Mouse (Mus musculus): ENCODE measurements at regions not wholly inside any gene's neighbourhood (a gene's known extent, or its start where the extent isn't known, plus 50 kb on each side); places are given as distances from the start of the nearest gene placed in this dataset.

DNA sequence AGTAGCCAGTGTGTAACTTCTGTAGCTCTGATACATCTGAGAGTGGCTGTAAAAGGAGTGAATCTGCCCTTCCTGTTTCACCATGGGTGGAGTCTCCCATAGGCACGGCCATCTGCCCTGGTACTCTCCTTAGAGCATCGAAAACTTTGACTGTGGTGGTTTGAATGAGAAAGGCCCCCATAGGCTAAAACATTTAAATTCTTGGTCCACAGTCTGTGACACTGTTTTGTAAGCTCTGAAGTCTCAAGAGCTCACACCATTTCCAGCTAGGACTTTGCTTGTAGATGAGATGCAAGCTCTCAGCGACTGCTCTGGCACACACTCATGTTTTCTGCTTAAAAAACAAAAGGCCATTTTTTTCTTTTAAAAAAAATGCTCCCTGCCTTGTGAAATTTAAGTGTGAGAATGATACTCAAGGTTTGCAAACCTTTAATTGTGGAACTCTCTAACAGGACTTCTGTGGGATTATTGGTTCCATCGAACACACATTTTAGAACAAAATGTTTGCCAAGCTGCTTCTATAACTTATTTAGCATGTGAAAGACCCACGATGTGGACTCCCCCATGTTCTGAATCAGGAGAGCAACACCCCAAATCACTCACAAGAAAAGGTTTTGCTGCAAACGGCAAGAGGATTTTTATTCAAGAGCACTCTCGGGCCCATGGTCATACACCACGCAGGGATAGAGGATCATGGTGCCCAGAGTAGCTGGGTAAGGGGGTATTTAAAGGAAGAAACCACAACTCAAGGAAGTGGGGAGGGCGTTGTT, 65.7 kb upstream of the Klf12 start:
- DNase-seq, result no peak

DNA sequence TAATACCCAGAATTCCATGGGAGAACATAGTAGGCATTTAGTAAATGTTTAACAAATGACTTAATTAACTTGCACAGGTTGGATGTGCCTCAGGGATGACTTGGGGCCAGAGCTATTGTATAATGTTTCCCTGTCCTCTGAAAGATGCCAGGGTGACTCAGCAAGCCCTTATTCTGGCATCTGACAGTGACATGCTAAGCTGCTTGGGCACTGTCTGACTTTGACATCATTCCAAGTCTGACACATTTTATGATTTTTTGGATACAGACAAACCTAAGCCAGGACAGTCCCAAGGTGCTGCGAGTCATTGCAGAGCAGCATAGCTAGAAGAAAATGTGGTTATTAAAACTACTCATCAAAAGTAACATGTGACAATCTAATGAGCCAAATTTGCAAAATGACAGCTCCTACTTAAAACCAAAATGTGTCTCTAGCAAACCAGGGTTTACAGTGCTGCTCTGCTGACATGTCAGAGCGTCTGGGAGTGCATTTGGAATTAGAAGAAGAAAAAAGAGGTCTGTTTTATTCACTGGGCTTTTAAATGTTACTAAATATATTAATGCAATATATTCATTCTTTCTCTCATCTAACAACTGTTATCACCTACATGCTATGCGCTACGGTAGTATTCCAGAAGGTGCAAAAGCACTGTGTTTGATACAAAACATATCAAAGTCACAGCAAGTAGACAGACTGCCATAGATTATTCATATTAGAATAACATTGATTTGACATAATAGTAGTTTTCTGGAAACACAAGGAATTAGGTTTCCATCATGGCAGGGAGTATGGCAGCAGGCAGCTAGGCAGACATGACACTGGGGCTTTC, 64.1 kb upstream of the Klf12 start:
- DNase-seq, result no peak

GRCm38 (mm10) chr14:100336926-100337325, 52.4 kb upstream of the Klf12 start:
- DNase-seq, result no peak

Measured in kidney, postnatal 4 days (tissue).